Mouse (Mus musculus) CH12.LX (cell line): ENCODE results near the gene Rft1.

Source experiments
- CHD1 ChIP-seq: IDR thresholded peaks from 2 replicates; pipeline ENCODE4 v1.6.1; 2012; ENCODE audit warnings: low read depth, low read length, improper control_type of control experiment, inconsistent platforms
- CTCF ChIP-seq, 2 experiments: IDR thresholded peaks in 1 of 2; conservative IDR thresholded peaks in 1 of 2; 2 replicates each; pipeline ENCODE4 v1.5.1; 2011 to 2012; ENCODE audit warnings: low read depth in 2 of 2, low read length in 2 of 2, improper control_type of control experiment in 1 of 2, inconsistent platforms in 1 of 2, mild to moderate bottlenecking in 1 of 2, moderate library complexity in 1 of 2
- EP300 ChIP-seq: IDR thresholded peaks from 2 replicates; pipeline ENCODE4 v1.6.1; 2011; ENCODE audit warnings: low read length, improper control_type of control experiment
- ETS1 ChIP-seq: conservative IDR thresholded peaks from 2 replicates; pipeline ENCODE4 v1.6.1; 2012; ENCODE audit warnings: low read depth, mild to moderate bottlenecking, inconsistent platforms, low read length, improper control_type of control experiment, moderate library complexity
- GABPA ChIP-seq: IDR thresholded peaks from 2 replicates; pipeline ENCODE4 v1.6.1; 2012; ENCODE audit warnings: low read depth, low read length, improper control_type of control experiment, inconsistent platforms; ENCODE audit not compliant: insufficient replicate concordance
- HCFC1 ChIP-seq: IDR thresholded peaks from 2 replicates; pipeline ENCODE4 v1.6.1; 2012; ENCODE audit warnings: low read depth, mild to moderate bottlenecking, inconsistent platforms, low read length, improper control_type of control experiment
- IRF4 ChIP-seq: IDR thresholded peaks from 2 replicates; pipeline ENCODE4 v1.6.1; 2014; ENCODE audit warnings: low read depth, mild to moderate bottlenecking, inconsistent platforms, low read length, improper control_type of control experiment
- MAX ChIP-seq: IDR thresholded peaks from 2 replicates; pipeline ENCODE4 v1.6.1; 2011; ENCODE audit warnings: low read length, improper control_type of control experiment
- SMC3 ChIP-seq: IDR thresholded peaks from 2 replicates; pipeline ENCODE4 v1.6.1; 2011; ENCODE audit warnings: low read depth, low read length, improper control_type of control experiment
- USF2 ChIP-seq: conservative IDR thresholded peaks from 2 replicates; pipeline ENCODE4 v1.6.1; 2011; ENCODE audit warnings: low read depth, low read length, improper control_type of control experiment
- ZNF384 ChIP-seq: IDR thresholded peaks from 2 replicates; pipeline ENCODE4 v1.6.1; 2012; ENCODE audit warnings: low read depth, low read length, improper control_type of control experiment, inconsistent platforms

GRCm38 (mm10) chr14:30648478-30648877 is 5.7 kb upstream of the Rft1 start:
- no peak for TF ChIP-seq ETS1
- no peak for TF ChIP-seq MAX
- no peak for TF ChIP-seq GABPA
- no peak for TF ChIP-seq HCFC1
- no peak for TF ChIP-seq CTCF (conservative IDR thresholded peaks at IDR 0.05 in 1 of 2, IDR thresholded peaks at IDR 0.05 in 1 of 2; ENCODE audit: low read depth in 2 of 2, low read length in 2 of 2)
- TF ChIP-seq EP300: no peak
- no peak for TF ChIP-seq CHD1
- no peak for TF ChIP-seq SMC3
- no peak for TF ChIP-seq IRF4
- TF ChIP-seq USF2: no peak
- TF ChIP-seq ZNF384: no peak
